Mouse (Mus musculus): ENCODE measurements around the gene Spen.

Gene Spen

GRCm38 (mm10) chr4:141419398-141420191 lies 118.8 kb downstream of the Spen start:
- no peak for DNase-seq

Data from cerebellum, adult 18-20 months (tissue).